Mouse (Mus musculus): Measurements from ENCODE around the gene Gbe1. TPM values are rescaled to one million over a fixed set of nuclear protein-coding genes. Genes with fewer than 3 reads are reported as not detected.

Gbe1 gene
- polyA plus RNA-seq (2012; rRNA removed): 6.0 and 9.1 TPM in 2 replicates

DNA sequence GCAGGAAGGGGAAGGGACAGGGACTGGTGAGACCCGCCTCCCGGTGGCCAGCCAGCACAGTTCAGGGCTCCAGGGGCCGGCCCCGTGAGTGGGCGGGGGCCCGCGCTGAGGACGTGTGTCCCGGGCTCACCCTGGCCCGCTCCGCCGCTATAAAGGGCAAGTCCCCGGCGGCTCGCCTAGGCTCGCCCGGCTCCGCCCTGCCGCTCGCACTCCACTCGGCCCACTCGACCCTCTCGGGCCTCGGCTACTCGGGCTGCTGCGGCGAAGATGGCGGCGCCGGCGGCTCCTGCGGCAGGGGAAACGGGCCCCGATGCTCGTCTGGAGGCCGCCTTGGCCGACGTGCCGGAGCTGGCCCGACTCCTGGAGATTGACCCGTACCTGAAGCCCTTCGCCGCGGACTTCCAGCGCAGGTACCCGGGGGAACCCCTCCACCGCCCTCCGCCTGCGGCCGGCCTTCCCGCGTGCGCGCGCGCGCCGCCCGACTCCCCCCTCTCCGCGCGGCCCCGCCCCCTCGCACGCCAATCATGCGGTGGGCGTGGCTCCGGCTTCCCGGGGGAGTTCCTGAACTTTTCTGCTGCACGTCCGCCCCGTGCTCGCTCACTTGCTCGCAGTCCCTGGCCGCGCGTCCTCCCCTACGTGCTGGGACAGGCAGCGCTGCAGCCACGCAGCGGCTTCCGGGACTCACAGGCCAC is at the start of gene Gbe1:
Gene Gbe1, plus strand, starts transcription at position 64 of the 692 bp plus-strand sequence.

